Mouse (Mus musculus) spleen, adult 2 months (tissue): ENCODE measurements around the gene Arid5a.
A peak's percentile ranks its signal among the peaks of the same experiment; 100 is the strongest.

Experiments
- CTCF ChIP-seq: fragments of 200-500 bp; IDR thresholded peaks from 2 replicates; pipeline ENCODE4 v1.5.1; 2011; ENCODE audit warnings: mild to moderate bottlenecking, inconsistent platforms; ENCODE audit not compliant: insufficient read depth, insufficient read length, insufficient replicate concordance; ENCODE audit errors: extremely low read depth
- POLR2A ChIP-seq: fragments of 200-500 bp; IDR thresholded peaks from 2 replicates; pipeline ENCODE4 v1.6.1; 2011; ENCODE audit warnings: low read depth, low read length, inconsistent platforms

GRCm38 (mm10) chr1:36261708-36262504 lies 45.6 kb upstream of the Arid5a start:
- no peak for TF ChIP-seq CTCF
- TF ChIP-seq POLR2A = peak; percentile 32; the same call in 1 of the 2 replicates
